Mouse (Mus musculus) fat pad, adult 2 months (tissue): ENCODE results near the gene Oxsm.
A peak's percentile ranks its signal among the peaks of the same experiment; 100 is the strongest.

ENCODE experiments used
- DNase-seq: peaks from one replicate; pipeline ENCODE4 v3.0.0-alpha.2; 2011; ENCODE audit warnings: low read depth, low spot score; ENCODE audit errors: extremely low read depth

Oxsm gene

GRCm38 (mm10) chr14:16249171-16249874 is at the start of gene Oxsm, which contains the start of gene Ngly1:
Gene Oxsm (minus strand): TSS chr14:16249808.
Gene Ngly1 (plus strand): TSS chr14:16249280.
- no peak for DNase-seq

DNA sequence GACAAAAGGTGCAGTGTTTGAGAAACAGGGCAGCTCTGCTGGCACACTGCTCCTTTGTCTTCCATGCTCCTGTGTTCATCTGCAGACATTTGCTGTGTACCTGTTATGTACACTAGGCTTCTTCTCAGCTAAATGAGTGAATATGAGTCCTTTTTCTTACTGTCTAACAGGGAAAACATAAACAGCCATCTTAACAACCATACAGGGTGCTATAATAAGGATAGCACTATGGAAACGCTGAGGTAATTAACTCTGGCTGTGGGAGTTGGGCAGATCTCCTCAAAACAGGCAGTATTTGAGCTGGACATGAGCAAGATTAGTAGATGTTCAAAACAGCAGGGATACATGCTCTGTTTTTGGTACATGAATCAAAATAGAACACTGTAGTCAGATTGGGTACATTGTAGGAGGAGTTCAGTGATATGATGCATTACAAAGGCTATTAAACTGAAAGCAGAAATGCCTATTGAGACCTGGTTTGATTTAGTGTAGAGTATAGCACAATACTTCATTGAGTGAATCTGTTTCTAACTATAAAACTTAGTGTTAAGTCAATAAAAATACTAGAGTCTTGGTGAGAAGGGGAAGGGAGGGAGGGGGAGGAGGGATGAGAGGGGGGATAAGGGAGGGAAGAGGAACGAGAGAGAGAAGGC is 47.3 kb upstream of the Oxsm start:
- DNase-seq: no peak

DNA sequence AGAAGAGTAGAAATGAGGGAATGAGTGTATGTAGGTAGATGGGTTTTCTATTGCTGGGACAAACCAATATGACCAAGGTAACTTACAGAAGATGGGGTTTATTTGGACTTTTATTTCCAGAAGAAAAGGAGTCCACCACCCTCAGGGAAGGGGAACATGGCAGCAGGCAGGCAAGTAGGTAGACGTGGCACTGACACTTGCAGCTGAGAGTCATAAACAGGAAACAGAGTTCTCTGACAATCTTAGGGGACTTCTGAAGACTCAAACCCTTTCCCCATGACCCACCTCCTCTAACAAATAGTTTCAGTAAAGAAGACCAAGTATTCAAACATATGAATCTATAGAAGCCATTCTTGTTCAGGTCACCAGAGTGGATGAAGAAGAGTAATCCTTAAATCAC is 44.3 kb upstream of the Oxsm start:
- no peak for DNase-seq

DNA sequence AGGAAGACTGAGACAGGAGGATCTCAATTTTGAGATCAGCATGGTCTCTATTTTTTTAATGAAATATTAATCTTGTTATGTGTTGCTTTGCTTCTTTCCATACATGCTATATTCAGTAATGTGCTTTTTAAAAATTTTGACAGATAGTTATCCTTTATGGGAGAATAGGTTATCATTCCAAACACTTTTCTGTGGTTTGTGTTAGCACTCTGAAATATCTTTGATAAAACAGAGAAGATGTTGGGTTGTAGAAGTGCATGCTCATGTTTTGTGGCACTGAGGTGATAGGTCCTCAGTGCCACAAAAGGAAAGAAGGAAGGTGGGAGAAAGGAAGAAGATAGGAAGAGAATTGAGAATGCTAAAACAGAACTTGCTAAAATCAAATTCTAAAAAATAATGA is 43.4 kb upstream of the Oxsm start:
- no peak for DNase-seq

- no peak for DNase-seq
Measured at GRCm38 (mm10) chr14:16292371-16292770, 42.8 kb upstream of the Oxsm start.

DNA sequence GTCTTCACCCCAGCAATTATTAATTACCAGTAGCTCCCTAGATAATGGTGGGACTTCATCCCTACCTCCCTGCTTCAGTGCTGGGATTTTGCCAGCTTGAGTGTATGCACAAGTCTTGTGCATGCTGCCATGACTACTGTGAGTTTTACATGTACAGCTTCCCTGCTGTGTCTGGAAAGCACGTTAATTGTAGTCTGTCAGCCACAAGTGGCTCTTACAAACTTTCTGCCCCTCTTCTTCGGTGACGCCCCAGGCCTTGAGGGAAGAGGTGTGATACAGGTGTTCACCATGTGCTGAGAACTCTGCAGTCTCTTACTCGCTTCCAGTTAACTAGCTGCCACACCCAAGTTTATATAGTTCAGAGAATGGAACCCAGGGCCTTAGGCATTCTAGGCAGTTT is 34.4 kb upstream of the Oxsm start:
- DNase-seq: no peak

DNA sequence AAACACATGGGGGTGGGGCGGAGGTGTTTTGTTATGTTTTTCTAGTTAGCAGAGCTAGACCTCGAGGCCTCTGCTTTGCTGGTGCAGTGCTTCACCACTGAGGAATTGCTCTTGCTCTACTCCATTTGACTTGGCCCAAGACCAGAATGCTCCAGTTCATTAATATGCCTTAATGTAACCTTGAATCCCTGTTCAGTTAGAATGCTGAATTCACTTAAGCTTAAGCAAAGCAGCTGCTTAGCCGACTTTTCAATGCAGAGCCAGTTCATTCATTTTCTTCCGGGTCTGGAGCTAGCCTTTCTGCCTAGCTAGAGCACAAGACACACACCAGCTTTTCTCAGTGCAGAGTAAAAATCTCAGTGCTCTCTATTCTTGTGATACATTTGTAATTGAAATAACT is 29.6 kb upstream of the Oxsm start:
- DNase-seq: no peak

GRCm38 (mm10) chr14:16273677-16274076 is 24.1 kb upstream of the Oxsm start:
- no peak for DNase-seq

DNA sequence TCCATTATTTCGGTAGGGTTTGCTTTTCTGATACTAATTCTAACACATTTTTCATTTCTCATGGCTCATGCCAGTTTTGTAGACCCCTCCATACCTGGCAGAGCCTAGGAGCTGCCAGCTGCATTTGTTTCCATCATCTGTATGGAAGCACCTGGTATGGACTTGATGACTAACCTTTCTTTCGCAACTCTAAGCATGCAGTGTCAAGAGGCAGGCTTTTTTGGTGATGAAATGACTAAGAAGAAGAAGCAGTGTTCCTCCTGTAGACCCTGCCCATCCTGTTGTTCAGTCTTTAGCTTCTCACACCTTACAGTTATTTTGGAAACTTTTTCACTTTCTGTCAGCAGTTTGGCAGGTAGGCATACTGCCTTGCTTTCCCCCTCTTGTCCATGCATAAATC is 20.2 kb upstream of the Oxsm start:
- no peak for DNase-seq

DNA sequence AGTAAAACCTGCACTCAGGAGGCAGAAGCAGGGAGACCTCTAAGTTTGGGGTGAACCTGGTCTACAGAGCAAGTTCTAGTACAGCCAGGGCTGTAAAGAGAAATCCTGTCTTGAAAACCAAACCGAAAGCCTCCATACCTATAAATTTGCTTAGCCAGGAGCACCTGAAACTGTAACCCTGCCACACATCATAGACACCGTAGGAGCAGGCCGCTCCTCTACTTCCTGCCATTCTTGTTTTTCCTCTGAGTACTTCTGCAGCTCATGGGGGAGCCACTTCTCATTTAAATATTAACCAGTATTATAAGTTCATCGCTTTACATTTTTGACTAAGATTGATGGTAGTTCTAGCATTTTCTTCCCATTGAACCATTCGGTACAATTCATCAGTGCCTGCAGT is 17.4 kb upstream of the Oxsm start:
- DNase-seq: no peak

- DNase-seq: no peak
Measured at GRCm38 (mm10) chr14:16261869-16262268, 12.3 kb upstream of the Oxsm start.

- no peak for DNase-seq
Measured at GRCm38 (mm10) chr14:16260541-16260940, 10.9 kb upstream of the Oxsm start.

- no peak for DNase-seq
Measured at GRCm38 (mm10) chr14:16256209-16256608, 6.6 kb upstream of the Oxsm start.

DNA sequence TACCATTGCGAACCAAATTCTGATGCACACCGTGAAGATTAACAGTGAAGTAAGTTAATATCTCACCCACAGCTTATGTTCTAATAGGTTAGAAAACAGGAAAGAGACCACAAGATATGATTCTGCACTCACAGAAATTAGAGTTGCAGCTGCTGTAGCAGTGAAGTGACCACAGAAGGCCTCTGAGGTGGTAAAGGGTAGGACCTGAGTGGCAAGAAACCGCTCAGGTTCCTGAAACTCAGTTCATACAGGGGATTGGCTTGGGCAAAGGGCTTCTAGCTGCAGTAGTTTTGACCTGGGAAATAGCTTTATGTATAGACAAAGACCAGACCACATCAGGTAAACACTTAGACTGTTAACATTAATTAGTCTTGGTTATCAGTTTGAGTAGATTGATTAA is 6.1 kb upstream of the Oxsm start:
- DNase-seq: no peak

DNA sequence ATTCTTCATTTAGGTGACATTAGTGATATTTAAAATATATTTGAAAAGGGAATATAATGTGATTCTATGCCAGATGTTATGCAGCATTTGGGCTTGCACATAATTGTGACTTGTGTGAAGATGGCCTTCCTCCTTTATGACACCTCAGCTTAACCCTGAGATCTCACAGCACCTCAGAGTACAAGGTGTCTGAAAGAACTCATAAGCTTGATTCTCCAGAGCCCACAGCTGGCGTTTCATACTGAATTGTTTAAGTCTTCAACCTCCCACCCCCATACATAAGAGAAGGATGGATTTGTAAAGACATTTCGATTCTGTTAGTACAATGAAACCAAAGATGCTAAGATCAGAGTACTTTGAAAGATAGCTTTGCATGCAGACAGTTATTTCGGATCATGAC is 491 bp upstream of the Oxsm start:
- no peak for DNase-seq

DNA sequence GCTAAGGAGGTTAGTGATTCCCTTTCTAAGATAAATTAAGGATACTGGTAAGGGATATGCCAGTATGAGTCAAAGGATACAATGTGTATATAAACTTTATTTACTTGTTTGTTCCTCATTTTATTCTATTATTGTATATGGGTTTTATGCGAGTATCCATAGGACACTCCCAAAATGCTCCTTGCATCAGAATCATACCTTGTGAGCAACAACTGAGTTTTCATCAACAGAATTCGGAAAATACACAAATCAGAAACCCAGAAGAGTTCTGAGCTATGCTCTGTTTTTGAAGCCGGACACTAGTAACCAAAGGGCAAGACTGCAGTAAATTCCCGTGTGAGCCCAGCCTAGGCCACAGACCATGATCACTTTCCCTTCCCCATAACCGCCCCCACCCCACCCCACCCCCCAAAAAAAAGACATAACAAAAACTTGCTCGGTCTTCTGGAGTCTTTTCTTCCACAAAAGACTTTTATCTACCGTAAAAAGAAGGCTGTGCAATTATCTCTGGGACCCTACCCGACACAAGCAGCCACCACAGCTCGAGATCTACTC is 928 bp downstream of the Oxsm start:
- DNase-seq: no peak

DNA sequence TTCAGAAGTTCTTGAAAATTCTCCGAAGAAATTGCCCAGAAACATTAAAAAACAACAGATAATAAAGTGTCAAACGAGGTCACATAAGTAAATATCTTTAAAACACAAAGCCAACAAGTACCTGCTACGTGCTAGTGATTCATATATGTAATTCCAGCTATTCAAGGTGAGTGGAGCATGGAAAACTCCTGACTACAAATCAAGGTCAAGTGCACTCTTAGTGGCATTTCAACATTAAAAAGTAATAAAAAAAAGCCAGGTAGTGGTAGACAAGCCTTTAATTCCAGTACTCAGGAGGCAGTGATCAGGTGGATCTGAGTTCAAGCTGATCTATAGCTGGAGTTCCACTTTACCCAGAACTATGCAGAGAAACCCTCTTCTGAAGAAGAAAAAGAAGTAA is 1.5 kb downstream of the Oxsm start:
- no peak for DNase-seq

GRCm38 (mm10) chr14:16246340-16246912 is 3.2 kb downstream of the Oxsm start:
- peak; percentile 63 for DNase-seq

DNA sequence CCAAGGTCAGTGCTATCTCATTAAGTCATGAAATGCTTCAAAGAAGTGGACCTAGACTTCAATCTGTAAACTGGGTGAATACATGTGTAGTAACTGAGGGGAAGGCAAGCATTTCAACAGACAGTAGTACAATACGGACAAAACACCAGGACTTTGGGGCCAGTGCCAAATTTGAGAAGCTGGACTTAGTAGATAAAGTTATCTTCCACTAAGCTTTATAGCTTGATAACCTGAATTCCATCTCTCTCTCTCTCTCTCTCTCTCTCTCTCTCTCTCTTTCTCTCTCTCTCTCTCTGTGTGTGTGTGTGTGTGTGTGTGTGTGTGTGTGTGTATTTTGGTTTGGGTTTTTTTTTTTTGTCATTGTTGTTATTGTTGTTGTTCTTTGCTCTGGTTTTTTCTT is 4.5 kb downstream of the Oxsm start:
- no peak for DNase-seq

DNA sequence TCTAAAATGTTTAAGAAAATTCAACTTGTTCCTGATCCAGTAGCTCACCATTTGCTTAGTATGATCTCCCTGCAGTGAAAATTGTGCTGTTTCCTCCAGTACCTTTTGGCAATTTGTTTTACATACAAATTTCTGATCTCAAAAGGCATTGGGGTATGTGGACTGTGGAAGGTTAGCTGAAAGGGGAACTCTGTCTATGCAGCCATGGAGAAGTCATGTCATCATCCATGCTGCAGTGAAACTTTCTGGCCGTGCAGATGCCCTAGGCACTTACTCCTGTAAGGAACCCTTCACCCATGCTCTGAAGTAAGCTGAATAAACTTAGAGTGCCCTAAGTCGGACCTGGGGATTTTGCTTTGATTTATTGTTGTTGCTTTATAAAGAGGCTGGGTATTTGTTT is 5.2 kb downstream of the Oxsm start:
- no peak for DNase-seq

GRCm38 (mm10) chr14:16243603-16244209 is 5.9 kb downstream of the Oxsm start:
- peak; percentile 81 for DNase-seq
